Mouse (Mus musculus) urinary bladder, postnatal 10 days (tissue): ENCODE measurements around the gene Tbx6.

Experiments
- DNase-seq: peaks from one replicate; pipeline ENCODE4 v3.0.0; 2022; ENCODE audit warnings: low spot score

Gene Tbx6

GRCm38 (mm10) chr7:126794271-126794605 lies 13.0 kb downstream of the Tbx6 start:
- no peak for DNase-seq

GRCm38 (mm10) chr7:126795387-126796317 lies 14.4 kb downstream of the Tbx6 start:
- no peak for DNase-seq

- DNase-seq: no peak
Observed at GRCm38 (mm10) chr7:126796350-126796932, 15.2 kb downstream of the Tbx6 start.

GRCm38 (mm10) chr7:126797411-126798126 lies 16.3 kb downstream of the Tbx6 start, which contains the start of gene Fam57b:
Gene Fam57b (plus strand): TSS chr7:126797668.
- no peak for DNase-seq

- DNase-seq: no peak
Observed at GRCm38 (mm10) chr7:126798127-126799049, 17.1 kb downstream of the Tbx6 start.

GRCm38 (mm10) chr7:126799050-126799467 lies 17.8 kb downstream of the Tbx6 start:
- peak; percentile 93 for DNase-seq

GRCm38 (mm10) chr7:126799468-126800268 lies 18.4 kb downstream of the Tbx6 start:
- DNase-seq: peak; percentile 47

- no peak for DNase-seq
Observed at GRCm38 (mm10) chr7:126800269-126801056, 19.2 kb downstream of the Tbx6 start.

- no peak for DNase-seq
Observed at GRCm38 (mm10) chr7:126801057-126801422, 19.8 kb downstream of the Tbx6 start.

- no peak for DNase-seq
Observed at GRCm38 (mm10) chr7:126802134-126802889, 21.0 kb downstream of the Tbx6 start.

GRCm38 (mm10) chr7:126803181-126803580 lies 21.9 kb downstream of the Tbx6 start:
- DNase-seq: no peak

- no peak for DNase-seq
Observed at GRCm38 (mm10) chr7:126803751-126804150, 22.5 kb downstream of the Tbx6 start.

GRCm38 (mm10) chr7:126806956-126807355 lies 25.7 kb downstream of the Tbx6 start:
- DNase-seq: no peak

- DNase-seq: no peak
Observed at GRCm38 (mm10) chr7:126807405-126807804, 26.1 kb downstream of the Tbx6 start.

GRCm38 (mm10) chr7:126808703-126809455 lies 27.6 kb downstream of the Tbx6 start:
- DNase-seq: peak; percentile 53

GRCm38 (mm10) chr7:126809723-126810369 lies 28.6 kb downstream of the Tbx6 start:
- no peak for DNase-seq

GRCm38 (mm10) chr7:126815726-126816222 lies 34.5 kb downstream of the Tbx6 start:
- DNase-seq: no peak

GRCm38 (mm10) chr7:126816494-126816893 lies 35.2 kb downstream of the Tbx6 start:
- DNase-seq: no peak
